Mouse (Mus musculus) C2C12 (cell line): Measurements from ENCODE around the gene Pex5l. TPM values are rescaled to one million over a fixed set of nuclear protein-coding genes. Genes with fewer than 3 reads are reported as not detected.

ENCODE experiments used
- H3K27me3 ChIP-seq: one replicate; pipeline ENCODE4 v1.6.1; 2011; ENCODE audit not compliant: control insufficient read depth, insufficient read depth, insufficient read length
- H3K36me3 ChIP-seq: one replicate; pipeline ENCODE4 v1.6.1; 2011; ENCODE audit not compliant: control insufficient read depth, insufficient read depth
- H3K4me3 ChIP-seq: one replicate; pipeline ENCODE4 v1.5.1; 2011; ENCODE audit warnings: mild to moderate bottlenecking, control low read depth; ENCODE audit not compliant: poor library complexity, insufficient read depth, severe bottlenecking
- H3K79me2 ChIP-seq: one replicate; pipeline ENCODE4 v1.6.1; 2011; ENCODE audit not compliant: control insufficient read depth, insufficient read depth
- H3K79me3 ChIP-seq: one replicate; pipeline ENCODE4 v1.6.1; 2011; ENCODE audit warnings: low read depth, control low read depth
- H3ac ChIP-seq: one replicate; pipeline ENCODE3; 2011; ENCODE audit warnings: low read depth; ENCODE audit not compliant: control insufficient read depth, insufficient read length
- CEBPB ChIP-seq: IDR thresholded peaks from one replicate; pipeline ENCODE4 v1.6.1; 2011; ENCODE audit warnings: low read depth, mild to moderate bottlenecking, control low read depth, moderate library complexity
- CTCF ChIP-seq: IDR thresholded peaks from one replicate; pipeline ENCODE4 v1.5.1; 2011; ENCODE audit not compliant: control insufficient read depth, insufficient read depth, insufficient read length
- FOSL1 ChIP-seq: IDR thresholded peaks from one replicate; pipeline ENCODE4 v1.8.0; 2011; ENCODE audit warnings: mild to moderate bottlenecking, low read length; ENCODE audit not compliant: poor library complexity, insufficient read depth, severe bottlenecking
- MAX ChIP-seq: IDR thresholded peaks from one replicate; pipeline ENCODE4 v1.6.1; 2011; ENCODE audit warnings: mild to moderate bottlenecking, control low read depth
- MYOD1 ChIP-seq: IDR thresholded peaks from one replicate; pipeline ENCODE4 v1.6.1; 2011; ENCODE audit warnings: low read depth; ENCODE audit not compliant: control insufficient read depth, insufficient read length
- MYOG ChIP-seq: IDR thresholded peaks from one replicate; pipeline ENCODE4 v1.6.1; 2011; ENCODE audit not compliant: control insufficient read depth, insufficient read length; ENCODE audit errors: extremely low read depth
- USF1 ChIP-seq: IDR thresholded peaks from one replicate; pipeline ENCODE4 v1.6.1; 2011; ENCODE audit warnings: low read depth, mild to moderate bottlenecking, control low read depth, moderate library complexity
- polyA plus RNA-seq: library from polyadenylated mRNA; unstranded; fragments of >200 nt; fragmentation: generic; extraction: Trizol; gene quantifications from one replicate; pipeline ENCODE4 v1.2.1, GENCODE M21; 2012; ENCODE audit warnings: missing spikeins

The Pex5l gene
- polyA plus RNA-seq, 1 experiment = not detected

- Histone ChIP-seq H3ac (no peak overlapping the region), H3K79me2 (no peaks in the 10 kb centered on the region), H3K36me3 (no peaks in the 10 kb centered on the region), H3K27me3 (no peaks in the 10 kb centered on the region), H3K79me3 (no peaks in the 10 kb centered on the region), H3K4me3 (no peak overlapping the region)
- no peak for TF ChIP-seq CEBPB
- TF ChIP-seq CTCF = no peak
- TF ChIP-seq MYOG = no peak
- no peak for TF ChIP-seq USF1
- TF ChIP-seq FOSL1 = no peak
- TF ChIP-seq MYOD1 = no peak
- no peak for TF ChIP-seq MAX
Measured at GRCm38 (mm10) chr3:33088276-33088675, 54.8 kb downstream of the Pex5l start.

GRCm38 (mm10) chr3:33082806-33083338 is 60.2 kb downstream of the Pex5l start:
- no peak for TF ChIP-seq CEBPB
- TF ChIP-seq MAX = no peak
- no peak for TF ChIP-seq USF1
- TF ChIP-seq MYOD1 = no peak
- TF ChIP-seq FOSL1 = no peak
- no peak for TF ChIP-seq MYOG
- TF ChIP-seq CTCF = no peak
- H3K36me3 ChIP-seq = no peaks in the 10 kb centered on the region
- H3K4me3 ChIP-seq = no peak overlapping the region
- H3K79me2 ChIP-seq = no peaks in the 10 kb centered on the region
- H3K27me3 ChIP-seq = no peaks in the 10 kb centered on the region
- H3K79me3 ChIP-seq = no peaks in the 10 kb centered on the region
- no peak overlapping the region for H3ac ChIP-seq

GRCm38 (mm10) chr3:33081793-33082192 is 61.3 kb downstream of the Pex5l start:
- Histone ChIP-seq H3ac (no peak overlapping the region), H3K4me3 (no peak overlapping the region), H3K79me3 (no peaks in the 10 kb centered on the region), H3K79me2 (no peaks in the 10 kb centered on the region), H3K36me3 (no peaks in the 10 kb centered on the region), H3K27me3 (no peaks in the 10 kb centered on the region)
- no peak for TF ChIP-seq MAX
- no peak for TF ChIP-seq CEBPB

GRCm38 (mm10) chr3:33079658-33080057 is 63.4 kb downstream of the Pex5l start:
- no peaks in the 10 kb centered on the region for H3K36me3 ChIP-seq
- H3K79me3 ChIP-seq = no peaks in the 10 kb centered on the region
- H3K4me3 ChIP-seq = no peak overlapping the region
- TF ChIP-seq FOSL1 = no peak
- no peak for TF ChIP-seq CEBPB
- no peak for TF ChIP-seq MYOG
- TF ChIP-seq MAX = no peak
- TF ChIP-seq CTCF = no peak
- no peak for TF ChIP-seq MYOD1
- no peak for TF ChIP-seq USF1
- no peaks in the 10 kb centered on the region for H3K79me2 ChIP-seq
- H3ac ChIP-seq = no peak overlapping the region
- H3K27me3 ChIP-seq = no peaks in the 10 kb centered on the region

- H3K27me3 ChIP-seq = no peaks in the 10 kb centered on the region
- no peak overlapping the region for H3K4me3 ChIP-seq
- no peaks in the 10 kb centered on the region for H3K79me3 ChIP-seq
- TF ChIP-seq MYOG (no peak), MYOD1 (no peak), USF1 (no peak), CEBPB (no peak), CTCF (no peak), FOSL1 (no peak), MAX (no peak)
- no peaks in the 10 kb centered on the region for H3K36me3 ChIP-seq
- H3K79me2 ChIP-seq = no peaks in the 10 kb centered on the region
- H3ac ChIP-seq = no peak overlapping the region
Measured at GRCm38 (mm10) chr3:33079171-33079570, 63.9 kb downstream of the Pex5l start.

- no peak overlapping the region for H3K4me3 ChIP-seq
- no peak overlapping the region for H3ac ChIP-seq
- H3K36me3 ChIP-seq = no peaks in the 10 kb centered on the region
- H3K79me2 ChIP-seq = no peaks in the 10 kb centered on the region
- TF ChIP-seq CEBPB (no peak), CTCF (no peak), USF1 (no peak), FOSL1 (no peak), MAX (no peak), MYOD1 (no peak), MYOG (no peak)
- H3K27me3 ChIP-seq = no peaks in the 10 kb centered on the region
- H3K79me3 ChIP-seq = no peaks in the 10 kb centered on the region
Measured at GRCm38 (mm10) chr3:33075696-33076095, 67.4 kb downstream of the Pex5l start.
